Comparison of ENCODE assay signal across 15 mouse cellular contexts in genomic region chr11:99162972-99163686, GRCm38 (mm10). TPM values are rescaled to one million over a fixed set of nuclear protein-coding genes. Genes with fewer than 3 reads are reported as not detected.
DNase-seq lines count a peak whose midpoint lies in the region; ATAC-seq and TF ChIP-seq lines count a peak whose summit lies in the region.
"Had no signal": no experiment of that assay in that cellular context is flagged by ENCODE, and none has a peak within 500 bp of the region (broad histone marks: within the 10 kb centered on the region; RNA-seq: fewer than 3 reads in every experiment).

No protein-coding gene starts in this region.

- no peak overlapping the region for H3K4me3 ChIP-seq in left cerebral cortex, adult 2 months
- H3K4me3 ChIP-seq: erythroblast, embryonic 14.5 days; gastrocnemius, adult 2 months had no signal

- H3K27ac ChIP-seq in left cerebral cortex, adult 2 months = no peak overlapping the region
- H3K27ac ChIP-seq: gastrocnemius, adult 2 months; kidney, postnatal 0 days; macrophage had no signal

- ATAC-seq in megakaryocyte, adult 5-6 weeks (ENCODE audit: poor library complexity, severe bottlenecking) = peak; percentile 84

- intact Hi-C loops in heart, postnatal 10 days (cut with DNase I) = no loop called here
- intact Hi-C loops in left cerebral cortex, adult 2 months (cut with DNase I) = no loop called here

- no peak for TF ChIP-seq CTCF in left cerebral cortex, adult 2 months (IDR thresholded peaks at IDR 0.05)

- DNase-seq in heart, postnatal 4 days = peak; percentile 13
- no peak for DNase-seq in heart, postnatal 10 days
- peak; percentile 86 for DNase-seq in T-cell, adult 2 months (ENCODE audit: low spot score)
- DNase-seq in thymus, postnatal 10 days (ENCODE audit: low spot score in 2 of 2) = peak; percentile 71 to 79
- DNase-seq in urinary bladder, postnatal 14 days (ENCODE audit: low spot score) = no peak
- DNase-seq in left cerebral cortex, adult 2 months (ENCODE audit: extremely low spot score in 1 of 2, low spot score in 2 of 2) = no peak
- DNase-seq in left cerebral cortex, adult 8-10 months (ENCODE audit: low spot score in 2 of 2) = no peak
- DNase-seq: adrenal gland, adult 2 months; cerebellum, adult 18-20 months; gastrocnemius, adult 2 months had no signal

RNA-seq across cellular contexts. Expression of gene Ccr7, which starts 8.3 kb away (rescaled TPM):
- under 1 TPM; 0.56 to 0.67 TPM for total RNA-seq in heart, postnatal 4 days (2021)
- under 1 TPM; 0.42 to 0.62 TPM for total RNA-seq in heart, postnatal 10 days (2021)
- total RNA-seq in megakaryocyte, adult 5-6 weeks (2015) = 0.39 and 0.45 TPM in 2 replicates
- total RNA-seq in megakaryocyte, adult 5-6 weeks (2017) = 0.18 TPM in 1 of 2 replicates, not detected in the other
- not detected for total RNA-seq in left cerebral cortex, adult 2 months (2021)
- total RNA-seq in left cerebral cortex, adult 8-10 months (2022) = under 1 TPM in 2 of 4 experiments, not detected in 2; 0.16 to 0.23 TPM
- total RNA-seq: gastrocnemius, adult 2 months; left cerebral cortex, postnatal 36 days had no signal

Comparison
In these comparisons a context has a peak if more than half of its experiments do, and no peak if none do; other contexts are left out.
1. DNase-seq: peak in heart, postnatal 4 days (single experiment), T-cell, adult 2 months (single experiment) and thymus, postnatal 10 days (2 of 2); none in heart, postnatal 10 days (0 of 2), urinary bladder, postnatal 14 days (single experiment), left cerebral cortex, adult 2 months (0 of 2) and left cerebral cortex, adult 8-10 months (0 of 2).